Mouse (Mus musculus): ENCODE data around the gene Wdtc1. TPM values are rescaled to one million over a fixed set of nuclear protein-coding genes. Genes with fewer than 3 reads are reported as not detected.
A peak's percentile ranks its signal among the peaks of the same experiment; 100 is the strongest.

Wdtc1 gene
- polyA plus RNA-seq, 1 experiment from 2014 or later = 21.1 TPM

DNA sequence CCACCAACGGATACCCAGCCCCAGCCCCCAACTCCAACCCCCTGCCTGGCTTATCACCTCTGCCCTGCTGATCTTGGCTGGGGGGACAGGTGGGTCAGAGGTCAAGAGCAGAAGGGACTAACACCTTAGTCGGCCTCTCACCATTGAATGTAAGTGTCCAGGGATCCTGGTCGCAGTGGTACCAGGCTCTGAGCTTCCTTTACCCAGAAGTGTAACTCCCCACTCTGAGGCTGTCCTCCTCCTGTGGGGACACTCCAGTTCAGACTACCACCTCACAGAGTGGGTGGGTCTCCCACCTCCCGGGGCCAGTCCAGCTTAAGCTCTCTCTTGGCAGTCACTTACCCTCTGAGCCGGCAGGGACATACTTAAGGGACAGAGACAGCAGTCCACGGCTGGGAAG is 97.9 kb downstream of the Wdtc1 start:
- Histone ChIP-seq H3K27me3 (peaks cover 73% of the 10 kb centered on the region), H3K9ac (no peak overlapping the region), H3K36me3 (replicated peaks) (no peaks in the 10 kb centered on the region), H3K27ac (no peak overlapping the region), H3K4me2 (no peak overlapping the region), H3K9me3 (no peaks in the 10 kb centered on the region), H3K4me1 (peaks cover 16% of the 10 kb centered on the region), H3K4me3 (replicated peaks) (no peak overlapping the region)
- no peak for ATAC-seq (ENCODE audit: low FRiP score)
- 69% methylated on average over 6 of the region's 6 CpGs for WGBS

- Histone ChIP-seq H3K4me3 (replicated peaks) (no peak overlapping the region), H3K4me2 (no peak overlapping the region), H3K36me3 (replicated peaks) (no peaks in the 10 kb centered on the region), H3K4me1 (peaks cover 16% of the 10 kb centered on the region), H3K9me3 (no peaks in the 10 kb centered on the region), H3K9ac (no peak overlapping the region), H3K27ac (no peak overlapping the region), H3K27me3 (peaks cover 91% of the 10 kb centered on the region)
- no peak for ATAC-seq (ENCODE audit: low FRiP score)
- 88% methylated on average over 12 of the region's 12 CpGs for WGBS
Measured at GRCm38 (mm10) chr4:133253412-133253811, 99.9 kb downstream of the Wdtc1 start.

GRCm38 (mm10) chr4:133252089-133252488 is 101.2 kb downstream of the Wdtc1 start:
- H3K4me2 ChIP-seq = no peak overlapping the region
- H3K27me3 ChIP-seq = peaks cover 94% of the 10 kb centered on the region
- 36% methylated on average over 4 of the region's 4 CpGs for WGBS
- no peak for ATAC-seq (ENCODE audit: low FRiP score)
- H3K9ac ChIP-seq = no peak overlapping the region
- no peak overlapping the region for H3K4me3 ChIP-seq (replicated peaks)
- no peaks in the 10 kb centered on the region for H3K9me3 ChIP-seq
- no peaks in the 10 kb centered on the region for H3K36me3 ChIP-seq (replicated peaks)
- peaks cover 16% of the 10 kb centered on the region for H3K4me1 ChIP-seq
- no peak overlapping the region for H3K27ac ChIP-seq

- H3K4me3 ChIP-seq (replicated peaks) = peak overlapping the region; percentile 38
- under 1% methylated on average over 28 of the region's 31 CpGs for WGBS
- H3K9me3 ChIP-seq = no peaks in the 10 kb centered on the region
- ATAC-seq (ENCODE audit: low FRiP score) = no peak
- peak overlapping the region; percentile 49 for H3K9ac ChIP-seq
- peak overlapping the region; percentile 62 for H3K4me2 ChIP-seq
- H3K4me1 ChIP-seq = peaks cover 12% of the 10 kb centered on the region
- no peaks in the 10 kb centered on the region for H3K36me3 ChIP-seq (replicated peaks)
- no peak overlapping the region for H3K27ac ChIP-seq
- H3K27me3 ChIP-seq = peaks cover 94% of the 10 kb centered on the region
Measured at GRCm38 (mm10) chr4:133251214-133251613, 102.1 kb downstream of the Wdtc1 start.

GRCm38 (mm10) chr4:133250609-133251008 is 102.7 kb downstream of the Wdtc1 start:
- peak overlapping the region; percentile 62 for H3K4me2 ChIP-seq
- H3K4me3 ChIP-seq (replicated peaks) = peak overlapping the region; percentile 38
- peaks cover 94% of the 10 kb centered on the region for H3K27me3 ChIP-seq
- no peak overlapping the region for H3K27ac ChIP-seq
- H3K36me3 ChIP-seq (replicated peaks) = no peaks in the 10 kb centered on the region
- no peak for ATAC-seq (ENCODE audit: low FRiP score)
- WGBS = 3% methylated on average over 22 of the region's 22 CpGs
- no peaks in the 10 kb centered on the region for H3K9me3 ChIP-seq
- peak overlapping the region; percentile 49 for H3K9ac ChIP-seq
- peaks cover 12% of the 10 kb centered on the region for H3K4me1 ChIP-seq

GRCm38 (mm10) chr4:133247806-133248449 is 105.4 kb downstream of the Wdtc1 start:
- 79% methylated on average over 13 of the region's 13 CpGs for WGBS
- Histone ChIP-seq H3K27ac (no peak overlapping the region), H3K4me1 (peaks cover 12% of the 10 kb centered on the region), H3K4me2 (no peak overlapping the region), H3K36me3 (replicated peaks) (no peaks in the 10 kb centered on the region), H3K9me3 (no peaks in the 10 kb centered on the region), H3K4me3 (replicated peaks) (no peak overlapping the region), H3K27me3 (peaks cover 95% of the 10 kb centered on the region), H3K9ac (no peak overlapping the region)
- ATAC-seq (ENCODE audit: low FRiP score) = no peak

DNA sequence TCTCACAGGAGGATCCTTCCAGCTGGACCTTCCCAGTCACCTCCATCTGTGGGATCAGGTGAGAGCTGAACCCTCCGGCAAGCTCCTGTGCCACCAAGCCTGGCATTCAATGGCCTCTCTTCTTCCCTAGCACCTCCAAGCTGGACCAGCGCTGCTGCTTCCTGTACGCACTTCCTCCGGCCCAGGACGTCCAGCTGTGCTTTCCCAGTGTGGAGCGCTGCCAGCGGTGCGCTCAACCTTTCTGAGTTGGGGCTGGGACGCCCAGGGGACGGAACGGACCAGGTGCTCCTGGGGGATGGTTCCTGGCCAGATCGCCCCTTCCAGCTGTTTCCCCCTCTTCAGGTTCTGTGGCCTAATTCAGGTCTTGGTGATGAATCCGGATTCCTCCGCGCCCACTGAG is 106.2 kb downstream of the Wdtc1 start:
- peaks cover 12% of the 10 kb centered on the region for H3K4me1 ChIP-seq
- no peak for ATAC-seq (ENCODE audit: low FRiP score)
- WGBS = 23% methylated on average over 15 of the region's 15 CpGs
- no peaks in the 10 kb centered on the region for H3K9me3 ChIP-seq
- peaks cover 95% of the 10 kb centered on the region for H3K27me3 ChIP-seq
- H3K36me3 ChIP-seq (replicated peaks) = no peaks in the 10 kb centered on the region
- no peak overlapping the region for H3K4me3 ChIP-seq (replicated peaks)
- H3K4me2 ChIP-seq = no peak overlapping the region
- H3K9ac ChIP-seq = no peak overlapping the region
- no peak overlapping the region for H3K27ac ChIP-seq

GRCm38 (mm10) chr4:133244289-133244688 is 109.0 kb downstream of the Wdtc1 start:
- ATAC-seq (ENCODE audit: low FRiP score) = no peak
- H3K27ac ChIP-seq = no peak overlapping the region
- no peak overlapping the region for H3K4me2 ChIP-seq
- no peaks in the 10 kb centered on the region for H3K9me3 ChIP-seq
- WGBS = 87% methylated on average over 1 of the region's 1 CpGs
- peaks cover 10% of the 10 kb centered on the region for H3K4me1 ChIP-seq
- no peaks in the 10 kb centered on the region for H3K36me3 ChIP-seq (replicated peaks)
- no peak overlapping the region for H3K9ac ChIP-seq
- H3K27me3 ChIP-seq = peaks cover 95% of the 10 kb centered on the region
- no peak overlapping the region for H3K4me3 ChIP-seq (replicated peaks)

DNA sequence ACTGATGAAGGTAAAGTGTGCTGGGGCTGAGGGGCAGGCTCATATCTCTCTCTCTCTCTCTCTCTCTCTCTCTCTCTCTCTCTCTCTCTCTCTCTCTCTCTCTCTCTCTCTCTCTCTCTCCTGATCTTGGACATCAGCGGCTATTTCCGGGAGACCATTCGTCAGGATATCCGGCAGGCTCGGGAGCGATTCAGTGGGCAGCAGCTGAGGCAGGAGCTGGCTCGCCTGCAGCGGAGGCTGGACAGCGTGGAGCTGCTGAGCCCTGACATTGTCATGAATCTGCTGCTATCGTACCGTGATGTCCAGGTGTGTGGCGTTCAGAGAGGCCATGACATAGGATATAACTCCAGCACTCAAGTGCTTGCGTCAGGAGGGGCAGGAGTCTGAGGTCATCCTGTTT is 109.7 kb downstream of the Wdtc1 start:
- peaks cover 10% of the 10 kb centered on the region for H3K4me1 ChIP-seq
- H3K4me3 ChIP-seq (replicated peaks) = no peak overlapping the region
- no peak for ATAC-seq (ENCODE audit: low FRiP score)
- H3K36me3 ChIP-seq (replicated peaks) = no peaks in the 10 kb centered on the region
- H3K27me3 ChIP-seq = peaks cover 95% of the 10 kb centered on the region
- H3K4me2 ChIP-seq = no peak overlapping the region
- no peak overlapping the region for H3K27ac ChIP-seq
- no peak overlapping the region for H3K9ac ChIP-seq
- H3K9me3 ChIP-seq = no peaks in the 10 kb centered on the region
- WGBS = 58% methylated on average over 13 of the region's 13 CpGs

DNA sequence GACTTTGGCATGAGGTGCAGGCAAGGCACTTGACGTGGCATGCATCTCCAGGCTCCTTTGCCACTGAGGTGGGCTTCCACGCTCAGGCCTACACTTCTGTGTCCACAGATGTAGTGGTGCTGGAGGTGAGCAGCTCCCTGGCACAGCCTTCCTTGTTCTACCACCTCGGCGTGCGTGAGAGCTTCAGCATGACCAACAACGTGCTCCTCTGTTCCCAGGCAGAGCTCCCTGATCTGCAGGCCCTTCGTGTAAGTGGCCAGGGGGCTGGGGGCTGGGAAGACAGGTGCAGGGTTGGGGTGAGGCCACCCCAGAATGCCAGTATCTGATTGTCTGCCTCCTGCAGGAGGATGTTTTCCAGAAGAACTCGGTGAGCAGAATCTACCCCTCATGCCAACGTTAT is 110.6 kb downstream of the Wdtc1 start:
- no peak overlapping the region for H3K9ac ChIP-seq
- no peak for ATAC-seq (ENCODE audit: low FRiP score)
- H3K36me3 ChIP-seq (replicated peaks) = no peaks in the 10 kb centered on the region
- WGBS = 56% methylated on average over 9 of the region's 9 CpGs
- no peak overlapping the region for H3K4me2 ChIP-seq
- H3K27me3 ChIP-seq = peaks cover 87% of the 10 kb centered on the region
- no peak overlapping the region for H3K27ac ChIP-seq
- no peaks in the 10 kb centered on the region for H3K9me3 ChIP-seq
- H3K4me1 ChIP-seq = peaks cover 10% of the 10 kb centered on the region
- no peak overlapping the region for H3K4me3 ChIP-seq (replicated peaks)

Small RNA genes lying within 50 kb of the gene (microRNA-seq; reads per million reads assigned to microRNA genes)
- gene Mir5122 = 1.9 reads per million

Other genes starting within 250 kb of the Wdtc1 start
- gene Wasf2, start 223.0 kb downstream of the Wdtc1 start, polyA plus RNA-seq (2016; fragmentation: Nextera tagmentation; extraction: Ambion mirVana) = 36.4 and 42.5 TPM in 2 replicates
- 0.47 and 0.50 TPM in 2 replicates for gene Cd164l2, start 141.3 kb downstream of the Wdtc1 start, polyA plus RNA-seq (2016; fragmentation: Nextera tagmentation; extraction: Ambion mirVana)
- gene Gpr3, start 140.9 kb downstream of the Wdtc1 start, polyA plus RNA-seq (2016; fragmentation: Nextera tagmentation; extraction: Ambion mirVana) = 0.14 and 0.29 TPM in 2 replicates
- 1.3 TPM in 2 replicates for gene Map3k6, start 112.7 kb downstream of the Wdtc1 start, polyA plus RNA-seq (2016; fragmentation: Nextera tagmentation; extraction: Ambion mirVana)
- gene Sytl1, start 90.4 kb downstream of the Wdtc1 start, polyA plus RNA-seq (2016; fragmentation: Nextera tagmentation; extraction: Ambion mirVana) = 0.74 and 0.80 TPM in 2 replicates
- gene Tmem222, start 75.7 kb downstream of the Wdtc1 start, polyA plus RNA-seq (2016; fragmentation: Nextera tagmentation; extraction: Ambion mirVana) = 70.9 and 74.3 TPM in 2 replicates
- 7.2 and 8.3 TPM in 2 replicates for gene Slc9a1, start 16.2 kb upstream of the Wdtc1 start, polyA plus RNA-seq (2016; fragmentation: Nextera tagmentation; extraction: Ambion mirVana)
- gene Tent5b, start 126.7 kb upstream of the Wdtc1 start, polyA plus RNA-seq (2016; fragmentation: Nextera tagmentation; extraction: Ambion mirVana) = 0.24 and 0.50 TPM in 2 replicates
- 0.97 and 2.2 TPM in 2 replicates for gene Trnp1, start 145.1 kb upstream of the Wdtc1 start, polyA plus RNA-seq (2016; fragmentation: Nextera tagmentation; extraction: Ambion mirVana)
- gene Kdf1, start 165.5 kb upstream of the Wdtc1 start, polyA plus RNA-seq (2016; fragmentation: Nextera tagmentation; extraction: Ambion mirVana) = 1.4 and 1.7 TPM in 2 replicates
- 393 and 406 TPM in 2 replicates for gene Nudc, start 192.5 kb upstream of the Wdtc1 start, polyA plus RNA-seq (2016; fragmentation: Nextera tagmentation; extraction: Ambion mirVana)
- not detected in 2 replicates for gene Nr0b2, start 199.9 kb upstream of the Wdtc1 start, polyA plus RNA-seq (2016; fragmentation: Nextera tagmentation; extraction: Ambion mirVana)
- gene Gpatch3, start 221.3 kb upstream of the Wdtc1 start, polyA plus RNA-seq (2016; fragmentation: Nextera tagmentation; extraction: Ambion mirVana) = 8.7 and 9.8 TPM in 2 replicates
- 26.0 and 26.6 TPM in 2 replicates for gene Gpn2, start 230.9 kb upstream of the Wdtc1 start, polyA plus RNA-seq (2016; fragmentation: Nextera tagmentation; extraction: Ambion mirVana)
- gene Sfn, start 248.7 kb upstream of the Wdtc1 start, polyA plus RNA-seq (2016; fragmentation: Nextera tagmentation; extraction: Ambion mirVana) = 3.9 and 6.8 TPM in 2 replicates

Data from forebrain, embryonic 12.5 days (tissue).